Mouse (Mus musculus): ENCODE measurements around the gene Rnf7.

DNA sequence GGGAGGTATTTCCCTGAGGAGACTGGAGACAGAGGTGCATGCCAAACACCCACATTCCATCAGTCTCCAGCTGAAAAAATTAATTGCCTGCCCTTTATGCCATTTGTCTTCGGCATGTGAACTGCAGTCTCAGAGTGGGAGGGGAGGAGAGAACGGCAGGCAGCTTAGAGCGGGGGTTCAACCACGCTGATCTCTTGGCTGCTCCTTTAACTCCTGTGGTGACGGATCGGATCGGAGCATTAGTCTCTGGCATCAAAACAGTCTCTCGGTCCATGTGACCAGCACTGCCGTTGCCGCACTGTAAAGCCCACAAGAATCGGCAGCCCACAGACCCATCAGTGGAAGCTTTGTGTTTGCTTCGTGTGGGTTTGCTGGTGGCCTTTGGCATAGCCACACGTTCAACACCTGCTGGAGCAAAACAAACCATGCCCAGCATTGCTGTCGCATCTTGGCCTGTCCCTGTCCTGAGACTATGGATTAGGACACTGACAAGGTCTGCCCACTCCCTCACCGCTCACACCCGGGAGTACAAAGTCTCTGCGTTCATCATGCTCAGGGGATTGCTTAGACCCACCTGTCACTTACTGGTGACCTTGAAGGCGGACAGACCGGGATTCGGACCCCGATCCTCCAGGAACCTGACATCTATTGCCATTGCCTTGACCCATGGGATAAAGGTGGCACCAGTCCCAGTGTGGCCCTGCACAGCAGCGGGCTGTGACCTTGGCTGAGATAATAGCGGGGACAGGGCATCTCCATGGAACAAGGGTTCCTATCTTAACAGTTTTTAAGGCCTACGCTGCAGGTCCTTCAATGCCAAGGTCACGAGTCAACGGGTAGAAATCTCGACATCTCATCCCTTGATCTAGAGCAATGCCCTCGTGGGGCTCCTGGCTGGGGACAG, 41.3 kb downstream of the Rnf7 start:
- TF ChIP-seq POLR2A (IDR thresholded peaks at IDR 0.05; ENCODE audit: insufficient read depth, low read length) (no peak), CTCF (IDR thresholded peaks at IDR 0.05; ENCODE audit: low read depth, low read length) (no peak), EP300 (IDR thresholded peaks at IDR 0.05; ENCODE audit: insufficient read depth, low read depth, low read length) (no peak)

All from ES-Bruce4 (cell line).